8 mouse cellular contexts compared by ENCODE assay signal in genomic region chr19:20797558-20798101, GRCm38 (mm10).
DNase-seq lines count a peak whose midpoint lies in the region; ATAC-seq and TF ChIP-seq lines count a peak whose summit lies in the region.

No protein-coding gene starts in this region.

- no peak overlapping the region for H3K4me2 ChIP-seq in lung, embryonic 14.5 days

- H3K4me3 ChIP-seq in lung, embryonic 14.5 days (ENCODE audit: low read depth, low read length), result no peak overlapping the region
- no peak overlapping the region for H3K4me3 ChIP-seq in cortical plate, adult 2 months (ENCODE audit: insufficient read depth, low read length)

- no peaks in the 10 kb centered on the region for H3K4me1 ChIP-seq in lung, embryonic 14.5 days (ENCODE audit: insufficient read depth)
- no peaks in the 10 kb centered on the region for H3K4me1 ChIP-seq in cortical plate, adult 2 months (ENCODE audit: control insufficient read depth, insufficient read depth, low read length)

- no peak overlapping the region for H3K9ac ChIP-seq in lung, embryonic 14.5 days

- TF ChIP-seq POLR2A in cortical plate, adult 2 months (IDR thresholded peaks at IDR 0.05; ENCODE audit: extremely low read depth, insufficient read depth, low read length), result no peak

- peak; percentile 62 for TF ChIP-seq CTCF in lung, embryonic 14.5 days (IDR thresholded peaks at IDR 0.05; ENCODE audit: low read depth)
- TF ChIP-seq CTCF in cortical plate, adult 2 months (IDR thresholded peaks at IDR 0.05; ENCODE audit: extremely low read depth, insufficient read depth, low read length), result peak; percentile 37; the same call in 1 of the 2 replicates

- ATAC-seq in frontal cortex, adult (ENCODE audit: low TSS enrichment), result peak; percentile 85
- ATAC-seq in lung, embryonic 14.5 days (ENCODE audit: insufficient read depth), result no peak

- DNase-seq in frontal cortex, postnatal 10 days (ENCODE audit: low spot score in 2 of 2), result no peak
- DNase-seq in lung, embryonic 14.5 days, result peak; percentile 77
- no peak for DNase-seq in lung, adult 18-20 months
- DNase-seq in left cerebral cortex, postnatal 25 days (ENCODE audit: low spot score in 2 of 2), result peak; percentile 50 to 74
- DNase-seq in yolk sac, embryonic 10.5 days (ENCODE audit: low spot score), result no peak
- no peak for DNase-seq in spleen, adult 12 weeks (ENCODE audit: low spot score)

- no peak overlapping the region for H3K27ac ChIP-seq in lung, embryonic 14.5 days (ENCODE audit: low read depth)
- H3K27ac ChIP-seq in cortical plate, adult 2 months (ENCODE audit: insufficient read depth, low read length), result no peak overlapping the region

- WGBS in lung, embryonic 14.5 days, result 43% methylated on average over 6 of the region's 6 CpGs

- no peaks in the 10 kb centered on the region for H3K9me3 ChIP-seq in lung, embryonic 14.5 days (ENCODE audit: low read depth, low read length)

- H3K36me3 ChIP-seq in lung, embryonic 14.5 days (ENCODE audit: insufficient read depth), result no peaks in the 10 kb centered on the region

- intact Hi-C loops in left cerebral cortex, postnatal 25 days (cut with DNase I), result loop anchor here (2.0 to 10.0 kb wide), 5 partner anchors 235 to 1507 kb away; partner anchors contain the start of gene Zfand5

- H3K27me3 ChIP-seq in lung, embryonic 14.5 days (ENCODE audit: insufficient read depth, low read length), result no peaks in the 10 kb centered on the region

Comparison
In these comparisons a context has a peak if more than half of its experiments do, and no peak if none do; other contexts are left out.
1. DNase-seq: peak in lung, embryonic 14.5 days (single experiment) and left cerebral cortex, postnatal 25 days (2 of 2); none in frontal cortex, postnatal 10 days (0 of 2), lung, adult 18-20 months (0 of 2), yolk sac, embryonic 10.5 days (single experiment) and spleen, adult 12 weeks (single experiment).